Mouse (Mus musculus) midbrain, embryonic 11.5 days (tissue): Measurements from ENCODE around the gene Cd47. TPM values are rescaled to one million over a fixed set of nuclear protein-coding genes. Genes with fewer than 3 reads are reported as not detected.

Experiments
- ATAC-seq: fragments of 200-750 bp; cut with Nextera tagmentation; 2 replicates; pipeline ENCODE4 v1.8.0; 2017; ENCODE audit warnings: moderate TSS enrichment, moderate library complexity; ENCODE audit not compliant: low FRiP score
- DNase-seq: peaks from one replicate; pipeline ENCODE4 v3.0.0; 2015; ENCODE audit warnings: low spot score; ENCODE audit errors: missing footprints
- H3K27ac ChIP-seq: fragments of 300-500 bp; sonication (generic); 2 replicates; pipeline ENCODE4 v1.5.1; 2014; ENCODE audit warnings: low read depth, low read length
- H3K27me3 ChIP-seq: fragments of 300-500 bp; sonication (generic); 2 replicates; pipeline ENCODE4 v1.6.1; 2014; ENCODE audit warnings: mild to moderate bottlenecking, low read length, moderate library complexity, mixed read lengths; ENCODE audit not compliant: control insufficient read depth, insufficient read depth
- H3K36me3 ChIP-seq: fragments of 300-500 bp; sonication (generic); 2 replicates; pipeline ENCODE4 v1.6.1; 2014; ENCODE audit warnings: mild to moderate bottlenecking, low read length, moderate library complexity, mixed read lengths; ENCODE audit not compliant: control insufficient read depth, insufficient read depth
- H3K4me1 ChIP-seq: fragments of 300-500 bp; sonication (generic); 2 replicates; pipeline ENCODE4 v1.6.1; 2014; ENCODE audit warnings: low read length; ENCODE audit not compliant: control insufficient read depth, insufficient read depth
- H3K4me2 ChIP-seq: fragments of 300-500 bp; sonication (generic); 2 replicates; pipeline ENCODE4 v1.6.1; 2014; ENCODE audit warnings: mild to moderate bottlenecking, moderate library complexity
- H3K4me3 ChIP-seq: fragments of 300-500 bp; sonication (generic); 2 replicates; pipeline ENCODE4 v1.5.1; 2014; ENCODE audit warnings: low read depth, low read length
- H3K9ac ChIP-seq: fragments of 300-500 bp; sonication (generic); 2 replicates; pipeline ENCODE4 v1.6.1; 2014; ENCODE audit warnings: low read length
- H3K9me3 ChIP-seq: fragments of 300-500 bp; sonication (generic); 2 replicates; pipeline ENCODE4 v1.6.1; 2016; ENCODE audit warnings: low read length; ENCODE audit not compliant: control insufficient read depth
- WGBS: fragments of 180-500 bp; shearing (Covaris S2); extraction: QIAGEN DNeasy Blood & Tissue Kit; methylation state at CpG from one replicate; pipeline ENCODE4 v1.1.7; 2014; 5-methylcytosine and 5-hydroxymethylcytosine counted together
- polyA plus RNA-seq: library from polyadenylated mRNA; unstranded; fragments of >200 nt; fragmentation: Nextera tagmentation; extraction: Ambion mirVana; gene quantifications from 2 replicates; pipeline ENCODE4 v1.2.1, GENCODE M21; 2014

Cd47 gene
- polyA plus RNA-seq, 1 experiment from 2014 or later: 57.8 TPM

GRCm38 (mm10) chr16:49783369-49783768 is 17.0 kb upstream of the Cd47 start:
- Histone ChIP-seq H3K4me2 (no peak overlapping the region), H3K4me3 (no peak overlapping the region), H3K27ac (no peak overlapping the region), H3K27me3 (no peaks in the 10 kb centered on the region), H3K4me1 (no peaks in the 10 kb centered on the region), H3K9me3 (no peaks in the 10 kb centered on the region), H3K9ac (no peak overlapping the region), H3K36me3 (no peaks in the 10 kb centered on the region)
- ATAC-seq (no peak), DNase-seq (no peak)

- Histone ChIP-seq H3K4me1 (no peaks in the 10 kb centered on the region), H3K27ac (no peak overlapping the region), H3K4me3 (no peak overlapping the region), H3K9me3 (no peaks in the 10 kb centered on the region), H3K27me3 (no peaks in the 10 kb centered on the region), H3K36me3 (no peaks in the 10 kb centered on the region), H3K9ac (no peak overlapping the region), H3K4me2 (no peak overlapping the region)
- DNase-seq (no peak), ATAC-seq (no peak)
- WGBS: 92% methylated on average over 6 of the region's 6 CpGs
Observed at GRCm38 (mm10) chr16:49786116-49786515, 14.2 kb upstream of the Cd47 start.

- Histone ChIP-seq H3K9ac (no peak overlapping the region), H3K27ac (no peak overlapping the region), H3K9me3 (no peaks in the 10 kb centered on the region), H3K36me3 (no peaks in the 10 kb centered on the region), H3K4me3 (no peak overlapping the region), H3K4me2 (no peak overlapping the region), H3K27me3 (no peaks in the 10 kb centered on the region), H3K4me1 (no peaks in the 10 kb centered on the region)
- no peak for ATAC-seq
- DNase-seq: no peak
- 87% methylated on average over 5 of the region's 5 CpGs for WGBS
Observed at GRCm38 (mm10) chr16:49787714-49788113, 12.6 kb upstream of the Cd47 start.

- Histone ChIP-seq H3K27ac (no peak overlapping the region), H3K36me3 (no peaks in the 10 kb centered on the region), H3K9me3 (no peaks in the 10 kb centered on the region), H3K4me1 (no peaks in the 10 kb centered on the region), H3K4me3 (no peak overlapping the region), H3K9ac (no peak overlapping the region), H3K4me2 (no peak overlapping the region), H3K27me3 (no peaks in the 10 kb centered on the region)
- ATAC-seq (no peak), DNase-seq (no peak)
- 84% methylated on average over 9 of the region's 9 CpGs for WGBS
Observed at GRCm38 (mm10) chr16:49790575-49791465, 9.5 kb upstream of the Cd47 start.

- H3K9me3 ChIP-seq: no peaks in the 10 kb centered on the region
- no peaks in the 10 kb centered on the region for H3K4me1 ChIP-seq
- no peak overlapping the region for H3K4me2 ChIP-seq
- DNase-seq (no peak), ATAC-seq (no peak)
- no peaks in the 10 kb centered on the region for H3K36me3 ChIP-seq
- H3K27me3 ChIP-seq: no peaks in the 10 kb centered on the region
- no peak overlapping the region for H3K4me3 ChIP-seq
- WGBS: 87% methylated on average over 9 of the region's 9 CpGs
- no peak overlapping the region for H3K27ac ChIP-seq
- no peak overlapping the region for H3K9ac ChIP-seq
Observed at GRCm38 (mm10) chr16:49792446-49792878, 7.9 kb upstream of the Cd47 start.

GRCm38 (mm10) chr16:49793596-49793995 is 6.7 kb upstream of the Cd47 start:
- no peaks in the 10 kb centered on the region for H3K36me3 ChIP-seq
- DNase-seq (no peak), ATAC-seq (no peak)
- no peak overlapping the region for H3K27ac ChIP-seq
- no peaks in the 10 kb centered on the region for H3K27me3 ChIP-seq
- H3K9ac ChIP-seq: no peak overlapping the region
- 86% methylated on average over 9 of the region's 9 CpGs for WGBS
- no peak overlapping the region for H3K4me2 ChIP-seq
- no peak overlapping the region for H3K4me3 ChIP-seq
- H3K4me1 ChIP-seq: no peaks in the 10 kb centered on the region
- no peaks in the 10 kb centered on the region for H3K9me3 ChIP-seq

- Histone ChIP-seq H3K4me1 (no peaks in the 10 kb centered on the region), H3K4me2 (no peak overlapping the region), H3K9me3 (no peaks in the 10 kb centered on the region), H3K4me3 (no peak overlapping the region), H3K27ac (no peak overlapping the region), H3K27me3 (no peaks in the 10 kb centered on the region), H3K36me3 (no peaks in the 10 kb centered on the region), H3K9ac (no peak overlapping the region)
- ATAC-seq (no peak), DNase-seq (peak; percentile 60)
- 92% methylated on average over 2 of the region's 2 CpGs for WGBS
Observed at GRCm38 (mm10) chr16:49796271-49796670, 4.1 kb upstream of the Cd47 start.

GRCm38 (mm10) chr16:49796954-49797353 is 3.4 kb upstream of the Cd47 start:
- no peak for DNase-seq
- H3K27ac ChIP-seq: no peak overlapping the region
- no peaks in the 10 kb centered on the region for H3K9me3 ChIP-seq
- no peaks in the 10 kb centered on the region for H3K4me1 ChIP-seq
- no peak for ATAC-seq
- H3K27me3 ChIP-seq: no peaks in the 10 kb centered on the region
- no peaks in the 10 kb centered on the region for H3K36me3 ChIP-seq
- H3K4me2 ChIP-seq: no peak overlapping the region
- 79% methylated on average over 2 of the region's 2 CpGs for WGBS
- H3K9ac ChIP-seq: no peak overlapping the region
- no peak overlapping the region for H3K4me3 ChIP-seq

- Histone ChIP-seq H3K4me3 (no peak overlapping the region), H3K4me2 (no peak overlapping the region), H3K9me3 (no peaks in the 10 kb centered on the region), H3K27ac (no peak overlapping the region), H3K36me3 (no peaks in the 10 kb centered on the region), H3K9ac (no peak overlapping the region), H3K27me3 (no peaks in the 10 kb centered on the region), H3K4me1 (peaks cover 2% of the 10 kb centered on the region; the same call in 1 of the 2 replicates)
- DNase-seq (no peak), ATAC-seq (no peak)
- 87% methylated on average over 6 of the region's 6 CpGs for WGBS
Observed at GRCm38 (mm10) chr16:49798790-49799189, 1.5 kb upstream of the Cd47 start.
